Mouse (Mus musculus): ENCODE measurements around the gene Rps19.
A peak's percentile ranks its signal among the peaks of the same experiment; 100 is the strongest.

Rps19 gene

GRCm38 (mm10) chr7:24904070-24904483 lies 19.9 kb downstream of the Rps19 start:
- peak; percentile 97 for DNase-seq

- DNase-seq, result peak; percentile 60
Observed at GRCm38 (mm10) chr7:24904936-24905335, 20.8 kb downstream of the Rps19 start.

- DNase-seq, result no peak
Observed at GRCm38 (mm10) chr7:24906551-24906950, 22.4 kb downstream of the Rps19 start.

- DNase-seq, result no peak
Observed at GRCm38 (mm10) chr7:24907211-24907748, 23.1 kb downstream of the Rps19 start.

GRCm38 (mm10) chr7:24912480-24912879 lies 28.3 kb downstream of the Rps19 start:
- DNase-seq, result no peak

- DNase-seq, result no peak
Observed at GRCm38 (mm10) chr7:24918763-24919323, 34.7 kb downstream of the Rps19 start.

- DNase-seq, result no peak
Observed at GRCm38 (mm10) chr7:24919728-24920127, 35.6 kb downstream of the Rps19 start.

- DNase-seq, result no peak
Observed at GRCm38 (mm10) chr7:24930475-24930874, 46.3 kb downstream of the Rps19 start.

- DNase-seq, result no peak
Observed at GRCm38 (mm10) chr7:24931651-24932050, 47.5 kb downstream of the Rps19 start.

Measured in cerebellum, adult 8-10 months (tissue).